Mouse (Mus musculus) C3H10T1/2 (cell line): ENCODE measurements around the gene Dyrk1a. TPM values are rescaled to one million over a fixed set of nuclear protein-coding genes. Genes with fewer than 3 reads are reported as not detected.

Source experiments
- polyA plus RNA-seq, 2 experiments: library from polyadenylated mRNA; unstranded; fragments of >200 nt; fragmentation: generic; extraction: Trizol; gene quantifications; one replicate each; pipeline ENCODE4 v1.2.1; 2012; ENCODE audit warnings: missing spikeins in 2 of 2

Dyrk1a gene
- 10 to 100 TPM in 1 of 2 experiments, 1 to 10 TPM in 1; 1.4 to 12.2 TPM for polyA plus RNA-seq

GRCm38 (mm10) chr16:94569229-94570176 lies at the start of gene Dyrk1a:
TSS of gene Dyrk1a (plus strand) at chr16:94570010.

GRCm38 (mm10) chr16:94526344-94527151 lies 43.3 kb upstream of the Dyrk1a start, which contains the start of gene Vps26c:
TSS of gene Vps26c (minus strand) at chr16:94526830.

Other genes with a start within 250 kb of the Dyrk1a start
- not detected for gene Ripply3, start 241.6 kb upstream of the Dyrk1a start, polyA plus RNA-seq
- gene Ttc3, start 199.4 kb upstream of the Dyrk1a start, polyA plus RNA-seq = 10 to 100 TPM in 1 of 2 experiments, 1 to 10 TPM in 1; 1.8 to 28.3 TPM
- 10 to 100 TPM in 1 of 2 experiments, 1 to 10 TPM in 1; 7.0 to 59.6 TPM for gene Pigp, start 198.2 kb upstream of the Dyrk1a start, polyA plus RNA-seq
- 10 to 100 TPM; 14.9 to 43.6 TPM for gene Vps26c, start 43.2 kb upstream of the Dyrk1a start, polyA plus RNA-seq